Mouse (Mus musculus): Measurements from ENCODE around the gene Acad11. TPM values are rescaled to one million over a fixed set of nuclear protein-coding genes. Genes with fewer than 3 reads are reported as not detected.

Acad11 gene
- polyA plus RNA-seq, 1 experiment from 2014 or later, result 24.7 TPM

- in situ Hi-C loops (cut with MboI; ENCODE audit: low pct_unique_long_range_greater_than_20kb), result no loop called here
- no peak for TF ChIP-seq CTCF (IDR thresholded peaks at IDR 0.05)
- ChIA-PET POLR2A (no interaction called here), CTCF (interaction anchor here (0.8 to 1.6 kb wide), 2 partner anchors 8 to 10 kb away, joined by 3 read pairs; no protein-coding TSS in a partner anchor)
- no peak for DNase-seq (ENCODE audit: low read depth, low spot score)
- ATAC-seq, result no peak
- H3K27me3 ChIP-seq, result no peaks in the 10 kb centered on the region
These were observed 106.8 kb downstream of the Acad11 start for GRCm38 (mm10) chr9:104169986-104170385.

- no peak for ATAC-seq
- TF ChIP-seq CTCF (IDR thresholded peaks at IDR 0.05), result no peak
- ChIA-PET POLR2A (interaction anchor here (0.6 kb wide), 1 partner anchor 38 kb away, joined by 10 read pairs; no protein-coding TSS in a partner anchor), CTCF (interaction anchor here (1.5 kb wide), 1 partner anchor 10 kb away, joined by 6 read pairs; no protein-coding TSS in a partner anchor)
- H3K27me3 ChIP-seq, result no peaks in the 10 kb centered on the region
- no peak for DNase-seq (ENCODE audit: low read depth, low spot score)
- in situ Hi-C loops (cut with MboI; ENCODE audit: low pct_unique_long_range_greater_than_20kb), result no loop called here
These were observed 108.5 kb downstream of the Acad11 start for GRCm38 (mm10) chr9:104171651-104172050.

GRCm38 (mm10) chr9:104172342-104172741, 109.2 kb downstream of the Acad11 start:
- DNase-seq (ENCODE audit: low read depth, low spot score), result peak; percentile 19
- ChIA-PET CTCF (interaction anchor here (1.5 kb wide), 1 partner anchor 17 kb away, joined by 5 read pairs; no protein-coding TSS in a partner anchor), POLR2A (no interaction called here)
- in situ Hi-C loops (cut with MboI; ENCODE audit: low pct_unique_long_range_greater_than_20kb), result no loop called here
- no peaks in the 10 kb centered on the region for H3K27me3 ChIP-seq
- no peak for TF ChIP-seq CTCF (IDR thresholded peaks at IDR 0.05)
- ATAC-seq, result peak; percentile 85

Other genes starting within 250 kb of the Acad11 start
- 4.2 TPM for gene Nphp3, start 60.8 kb upstream of the Acad11 start, polyA plus RNA-seq (2021)
- gene Gm28305, start 22.7 kb upstream of the Acad11 start, polyA plus RNA-seq (2021), result not detected
- gene Uba5, start 243 bp upstream of the Acad11 start, polyA plus RNA-seq (2021), result 42.2 TPM
- gene Ackr4, start 63.6 kb downstream of the Acad11 start, polyA plus RNA-seq (2021), result 0.23 TPM
- 64.2 TPM for gene Dnajc13, start 199.6 kb downstream of the Acad11 start, polyA plus RNA-seq (2021)

Data from Patski (cell line).